Mouse (Mus musculus) kidney, adult 11 months (tissue): ENCODE measurements around the gene Abl2.
"Not testable (repeated sequence)": the region's sequence is repeated elsewhere in the genome, so short reads cannot be mapped to it uniquely, and the experiment has no call there.

Experiments used
- DNase-seq: peaks from one replicate; pipeline ENCODE4 v3.0.0; 2022

The Abl2 gene

DNA sequence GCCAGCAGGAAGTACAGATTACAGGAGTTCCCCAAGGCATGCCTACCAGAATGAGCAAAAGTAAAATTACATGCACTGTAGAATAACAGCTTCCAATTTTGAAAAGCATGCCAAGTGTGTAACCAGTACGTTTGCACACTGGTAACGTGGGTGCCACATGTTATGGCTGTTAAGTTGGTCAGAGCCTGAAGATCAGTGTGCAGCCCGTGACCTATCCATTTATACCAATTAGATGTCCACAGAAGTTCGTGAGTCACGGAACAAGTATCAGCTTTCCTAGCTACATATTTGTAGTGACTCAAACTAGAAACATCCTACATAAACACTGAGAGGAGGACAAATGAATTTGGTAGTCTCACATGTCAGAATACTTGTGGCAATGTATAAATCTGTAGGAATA lies 80.9 kb downstream of the Abl2 start:
- no peak for DNase-seq

DNA sequence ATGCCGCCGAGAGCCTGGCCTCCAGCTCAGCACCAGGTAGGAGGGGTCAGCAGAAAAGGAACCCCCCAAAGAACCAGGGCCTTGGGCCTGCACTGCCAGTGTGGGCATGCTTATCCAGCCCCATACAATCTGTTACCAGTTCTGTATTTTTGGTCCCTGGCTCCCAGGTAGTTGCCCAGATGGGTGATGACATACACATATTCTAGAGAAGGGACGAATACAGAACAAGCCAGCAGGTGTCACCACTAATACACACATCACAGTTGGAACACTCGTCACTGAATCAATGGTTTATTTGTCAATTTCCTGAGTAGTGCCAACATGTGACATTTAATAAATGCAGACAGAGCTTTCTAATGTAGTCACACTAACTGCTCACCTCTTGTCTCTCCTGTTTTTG lies 82.0 kb downstream of the Abl2 start:
- no peak for DNase-seq

DNA sequence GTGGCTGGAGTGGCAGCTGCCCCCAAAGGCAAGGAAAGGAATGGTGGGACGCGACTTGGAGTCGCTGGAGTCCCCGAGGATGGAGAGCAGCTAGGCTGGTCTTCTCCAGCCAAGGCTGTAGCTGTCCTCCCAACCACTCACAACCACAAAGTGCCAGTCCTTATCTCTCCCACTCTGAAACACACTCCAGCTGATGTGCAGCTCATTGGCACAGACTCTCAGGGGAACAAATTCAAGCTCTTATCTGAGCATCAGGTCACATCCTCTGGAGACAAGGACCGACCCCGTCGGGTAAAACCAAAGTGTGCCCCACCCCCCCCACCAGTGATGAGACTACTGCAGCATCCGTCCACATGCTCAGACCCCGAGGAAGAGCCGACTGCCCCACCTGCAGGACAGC lies 83.2 kb downstream of the Abl2 start:
- DNase-seq, result no peak

DNA sequence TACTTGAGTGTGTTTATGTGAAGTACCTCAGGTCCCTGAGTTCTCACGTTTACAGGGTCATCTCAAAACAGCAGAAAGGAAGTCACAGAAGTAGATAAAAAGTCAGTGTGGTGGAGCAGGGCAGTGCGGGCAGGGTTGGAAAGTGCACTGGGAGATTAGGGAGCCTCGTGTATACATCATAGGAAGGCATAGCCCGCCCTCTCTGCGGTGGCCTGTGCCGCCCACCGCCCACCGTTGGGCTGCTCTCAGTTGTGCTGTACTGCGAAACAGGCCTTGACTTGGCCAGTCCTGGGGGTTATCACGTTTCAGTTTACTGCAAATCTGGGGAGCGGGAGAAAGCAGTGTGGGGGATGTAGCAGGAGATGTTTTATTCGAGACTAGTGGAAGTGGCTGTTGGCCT lies 84.2 kb downstream of the Abl2 start:
- no peak for DNase-seq

DNA sequence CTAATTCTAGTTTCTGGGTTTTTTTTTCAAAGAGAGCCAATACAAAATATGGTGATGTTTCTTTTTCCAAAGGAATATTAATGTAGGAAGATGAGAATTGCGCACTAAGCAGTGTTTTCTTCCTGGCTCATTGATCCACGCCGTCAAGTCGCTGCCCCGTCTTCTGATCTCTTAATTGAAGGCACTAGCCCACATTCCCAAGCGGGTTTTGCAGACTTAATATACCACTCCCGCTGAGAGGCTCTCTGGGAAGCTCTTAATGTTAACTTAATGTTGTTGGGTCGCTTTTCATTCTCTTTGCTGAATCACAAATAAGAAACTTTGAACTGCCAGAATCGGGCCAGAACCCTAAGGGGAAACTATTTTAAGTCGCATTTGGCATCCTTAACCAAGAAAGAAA lies 85.5 kb downstream of the Abl2 start:
- DNase-seq, result no peak

DNA sequence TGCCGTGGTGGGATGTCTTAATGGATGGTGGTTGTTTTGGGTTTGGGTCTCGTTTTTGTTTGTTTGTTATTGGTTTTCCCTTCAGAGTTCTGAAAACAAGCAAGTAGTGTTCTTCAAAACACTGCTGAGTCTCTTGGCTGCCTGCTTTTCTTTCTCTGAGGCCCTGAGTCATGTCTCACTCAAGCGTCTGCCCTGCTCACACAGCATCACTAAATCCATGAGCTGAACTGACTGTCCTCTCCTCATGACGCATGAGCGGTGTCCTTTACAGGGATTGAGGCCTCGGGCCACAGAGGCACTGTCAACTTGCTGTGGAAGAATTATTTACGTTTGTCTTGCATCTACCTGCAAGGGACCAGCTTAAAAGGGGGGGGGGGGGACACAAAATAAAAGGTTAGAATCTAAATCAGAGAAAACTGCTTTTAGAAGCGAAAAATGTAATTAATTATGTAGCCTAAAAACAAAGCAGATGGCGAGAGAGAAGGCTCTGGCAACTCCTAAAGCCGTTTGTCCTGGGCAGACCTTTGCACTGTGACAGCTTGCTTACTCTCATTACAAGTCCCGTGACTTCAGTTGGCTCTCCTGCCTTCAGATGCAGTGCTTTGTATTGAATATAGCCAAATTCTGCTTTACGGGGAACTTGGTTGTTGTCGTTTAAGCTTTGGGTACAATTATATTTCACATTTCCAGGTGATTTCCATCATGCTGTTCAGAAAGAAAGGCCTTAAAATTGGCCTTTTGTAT lies 86.4 kb downstream of the Abl2 start:
- DNase-seq, result no peak

DNA sequence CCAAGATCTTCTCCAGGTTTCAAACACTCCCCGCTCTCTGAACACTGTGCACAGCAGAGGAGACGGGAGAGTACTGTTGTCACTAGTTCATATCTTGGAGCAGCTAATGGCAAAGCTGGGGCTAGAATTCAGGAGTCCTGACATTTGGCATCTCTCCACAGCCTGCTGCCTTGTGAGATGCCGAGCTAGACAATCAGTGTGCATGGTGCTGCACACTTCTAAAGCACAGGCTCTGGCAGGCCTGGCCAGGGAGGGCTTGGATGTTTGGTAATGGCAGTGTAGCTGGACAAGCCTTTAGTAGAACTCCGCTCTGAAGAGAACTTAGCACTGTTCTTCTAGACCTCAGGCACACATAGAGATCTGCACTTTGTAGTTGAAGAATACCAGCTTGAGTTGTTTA lies 87.4 kb downstream of the Abl2 start:
- no peak for DNase-seq

DNA sequence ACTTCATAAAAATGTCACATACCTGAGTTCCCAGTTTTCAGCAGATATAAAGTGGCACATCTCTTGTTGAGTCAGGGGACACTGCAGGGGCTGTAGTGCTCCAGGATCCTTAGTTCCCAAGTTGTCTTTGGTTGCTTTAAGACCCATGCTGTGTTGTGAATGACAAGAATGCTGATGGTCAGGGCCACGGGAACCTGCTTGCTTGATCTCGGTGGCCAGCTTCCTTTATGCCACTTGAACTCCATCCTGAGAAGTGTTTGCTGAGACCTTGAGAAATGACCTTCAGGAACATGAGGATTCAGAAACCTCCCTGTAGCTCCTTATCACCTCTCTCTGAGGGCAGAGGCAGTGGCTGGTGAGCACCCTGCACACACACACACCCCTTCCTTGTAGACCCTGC lies 90.1 kb downstream of the Abl2 start:
- no peak for DNase-seq

DNA sequence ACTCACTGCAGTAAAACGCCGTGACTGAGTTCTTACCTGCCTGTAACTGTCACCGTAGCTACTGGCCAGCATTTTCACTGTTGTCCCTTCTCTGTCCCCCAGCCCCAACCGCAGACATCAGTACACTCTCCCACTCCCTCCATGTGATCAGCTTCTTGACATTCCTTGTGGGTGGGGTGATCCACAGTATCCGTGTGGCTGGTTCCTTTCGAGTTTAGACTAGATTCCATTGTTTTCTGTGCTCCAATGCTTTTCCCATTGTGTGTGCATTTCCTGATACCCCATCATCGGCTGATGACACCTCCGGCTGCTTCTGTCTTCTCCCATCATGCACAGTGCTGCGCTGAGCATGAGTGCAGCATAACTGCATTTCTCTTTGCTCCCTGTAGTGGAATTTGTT lies 92.0 kb downstream of the Abl2 start:
- no peak for DNase-seq

DNA sequence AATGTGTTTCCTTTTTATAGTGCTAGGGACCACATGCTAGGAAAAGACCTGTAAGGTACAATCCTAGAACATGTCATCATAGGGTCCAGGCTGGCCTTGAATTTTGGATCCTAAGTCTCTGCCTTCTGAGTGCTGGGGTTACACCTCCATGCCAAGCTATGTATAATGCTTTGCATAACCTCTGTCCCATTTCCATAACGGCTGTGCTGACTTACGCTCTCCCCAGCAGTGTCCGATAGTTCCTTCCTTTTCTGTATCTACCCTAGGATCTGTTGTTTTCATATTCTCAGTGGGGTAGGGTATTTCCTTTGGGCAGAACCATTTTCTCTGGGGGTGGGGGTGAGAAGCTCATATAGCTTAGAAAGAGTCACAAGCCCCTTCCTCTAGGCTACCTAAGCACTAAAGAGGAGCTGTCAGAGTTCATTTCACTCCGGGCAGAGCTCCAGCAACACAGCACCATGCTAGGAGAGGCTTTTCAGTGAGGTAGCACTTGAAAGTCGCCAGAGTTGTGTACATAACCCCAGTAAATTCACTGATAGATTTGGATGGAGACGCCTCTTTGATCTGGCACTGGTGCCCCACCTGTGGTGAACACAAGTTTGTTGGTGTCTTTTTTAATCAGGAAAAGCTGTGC lies 93.7 kb downstream of the Abl2 start:
- DNase-seq, result no peak

DNA sequence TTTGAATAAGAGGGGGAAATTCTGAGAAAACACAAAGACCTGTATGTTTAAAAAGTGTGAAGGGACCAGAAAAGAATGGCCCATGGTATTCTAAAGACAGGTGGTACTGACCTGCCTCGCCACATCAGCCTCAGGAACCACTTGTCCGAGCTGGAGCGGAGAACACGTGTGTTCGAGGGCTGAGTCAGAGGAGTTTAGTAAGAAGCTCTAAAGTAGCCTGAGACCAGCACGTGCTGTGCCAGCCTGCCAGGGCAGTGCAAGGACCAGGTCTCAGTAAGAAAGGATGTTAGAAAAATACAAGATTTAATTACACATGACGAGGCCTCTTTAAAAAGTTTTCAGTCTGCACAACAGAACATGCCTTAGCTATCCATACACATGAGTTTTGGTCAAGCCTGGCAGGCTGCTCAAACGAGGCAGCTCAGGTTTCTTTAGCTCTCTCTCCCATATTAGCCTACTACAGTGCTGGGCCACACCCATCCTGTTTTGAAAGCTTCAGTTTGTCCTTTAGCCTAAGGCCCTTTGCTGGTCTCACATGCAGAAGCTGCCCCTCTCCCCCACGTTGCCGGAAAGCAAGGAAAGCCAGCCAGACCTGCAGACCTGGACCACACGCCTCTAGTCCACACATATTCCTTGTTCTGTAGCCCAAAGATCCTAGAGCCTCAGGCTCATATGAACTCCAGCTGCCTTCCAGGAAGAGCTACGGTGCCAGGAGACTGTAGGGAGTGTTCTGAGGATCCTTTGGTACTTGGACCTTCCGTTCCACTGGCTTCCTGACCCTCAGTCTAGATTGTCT lies 96.3 kb downstream of the Abl2 start:
- no peak for DNase-seq

DNA sequence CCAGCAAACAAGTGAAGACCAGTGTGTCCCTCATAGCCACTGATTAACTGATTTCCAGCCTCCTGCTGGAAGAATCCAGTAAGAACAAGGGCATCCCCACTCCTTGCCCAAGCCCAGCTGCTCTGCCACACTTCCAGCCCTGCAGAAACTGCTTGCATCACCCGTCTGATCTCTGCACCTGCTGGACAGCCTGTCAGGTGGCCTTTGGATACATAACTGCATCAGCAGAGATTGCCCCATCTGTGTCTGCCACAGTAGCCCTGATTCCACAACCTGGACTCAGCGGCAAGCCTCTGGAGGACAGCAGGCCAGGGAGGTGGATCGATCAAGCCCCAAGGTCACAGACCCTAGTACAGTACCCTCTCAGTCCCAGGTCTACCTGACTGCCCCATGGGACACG lies 98.9 kb downstream of the Abl2 start:
- no peak for DNase-seq

DNA sequence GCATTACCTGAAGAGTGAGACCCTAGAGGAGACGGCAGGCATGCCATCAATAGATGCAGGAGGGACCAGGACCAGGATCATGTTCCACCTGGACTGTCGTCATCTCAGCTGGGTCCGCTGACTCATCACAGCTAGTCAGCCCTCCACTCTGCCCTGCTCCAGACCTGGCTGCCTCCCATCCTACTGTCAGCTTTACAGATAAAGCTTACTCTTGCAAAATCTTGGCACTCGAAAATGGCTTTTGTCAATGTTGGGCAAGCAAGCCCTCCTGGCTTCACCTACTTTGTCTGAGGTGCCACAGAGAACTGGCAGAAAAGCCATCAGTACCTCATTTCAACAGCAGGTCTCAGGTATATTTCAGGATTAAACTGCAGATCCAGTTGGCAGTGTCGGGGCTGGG lies 100.1 kb downstream of the Abl2 start:
- DNase-seq, result no peak

DNA sequence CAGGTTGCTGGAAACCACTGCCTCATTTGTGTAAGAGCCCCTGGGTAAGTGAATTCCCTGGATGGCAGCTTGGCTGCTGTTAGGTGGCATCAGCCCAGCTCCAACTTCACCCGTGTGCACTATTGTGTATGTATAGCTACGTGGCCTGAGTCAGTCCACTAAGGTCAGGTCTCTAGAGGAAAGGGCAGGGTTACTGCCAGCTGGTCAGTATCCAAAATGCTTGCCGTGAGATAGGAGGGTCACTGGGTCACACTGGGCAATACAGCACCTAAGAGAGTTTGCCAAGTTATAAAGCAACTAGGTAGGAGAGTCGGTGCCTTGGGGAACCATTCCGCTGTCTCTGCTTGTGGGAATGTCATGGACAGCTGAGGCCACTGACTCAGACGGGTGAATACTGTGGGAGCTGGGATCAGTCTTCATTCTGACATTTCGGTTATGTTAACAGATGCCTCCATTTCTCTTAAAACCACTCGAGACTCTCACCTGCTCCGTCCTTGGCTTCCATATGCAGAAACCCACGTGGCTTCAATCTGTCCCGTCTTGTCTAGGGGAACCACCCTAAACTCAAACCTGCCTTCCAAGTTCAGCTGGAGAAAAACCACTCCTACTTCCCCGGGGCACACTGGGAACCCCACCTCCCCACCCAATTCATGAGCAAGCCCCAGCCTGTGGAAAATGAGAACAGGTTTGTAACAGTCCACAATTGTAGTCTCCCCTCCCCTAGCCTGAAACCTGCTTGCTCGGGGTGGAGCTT lies 101.5 kb downstream of the Abl2 start:
- DNase-seq, result no peak

DNA sequence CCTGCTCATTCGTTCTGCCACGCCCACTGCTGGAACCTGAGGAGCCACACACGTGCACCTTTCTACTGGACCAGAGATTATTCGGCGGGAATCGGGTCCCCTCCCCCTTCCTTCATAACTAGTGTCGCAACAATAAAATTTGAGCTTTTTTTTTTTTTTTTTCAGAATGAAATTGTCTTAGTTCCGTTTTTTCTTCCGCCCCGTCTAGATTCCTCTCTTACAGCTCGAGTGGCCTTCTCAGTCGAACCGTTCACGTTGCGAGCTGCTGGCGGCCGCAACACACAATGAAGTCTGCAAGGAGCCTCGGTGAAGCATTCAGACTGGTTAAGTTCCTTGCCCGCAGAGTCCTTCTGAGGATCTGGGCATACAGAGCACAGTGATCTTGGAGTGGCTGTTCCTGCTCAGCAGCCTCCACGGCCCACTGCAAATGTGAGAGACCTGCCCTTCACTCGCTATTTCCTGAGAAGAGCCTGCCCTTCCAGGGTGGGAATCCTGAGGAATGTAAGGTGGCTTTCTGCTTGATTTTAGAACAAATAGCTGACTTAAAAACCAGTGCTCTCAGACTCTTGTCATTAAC lies 102.2 kb downstream of the Abl2 start:
- not testable (repeated sequence) for DNase-seq

DNA sequence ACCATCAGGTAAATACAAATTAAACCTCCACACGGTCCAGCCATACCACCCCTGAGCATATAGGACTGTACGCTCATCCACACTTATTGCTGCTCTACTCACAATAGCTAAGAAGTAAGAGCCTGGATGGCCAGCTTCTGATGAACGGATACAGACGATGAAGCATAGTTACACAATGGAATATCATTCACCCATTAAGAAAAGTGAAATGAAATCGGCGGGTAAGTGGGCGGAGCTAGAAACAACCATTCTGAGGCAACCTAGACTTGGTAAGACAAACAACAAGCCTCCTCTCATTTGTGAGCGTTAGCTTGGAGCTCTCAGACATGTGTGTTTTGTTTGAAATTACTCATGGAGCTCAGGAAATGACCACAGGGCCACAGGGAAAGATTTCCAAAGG lies 107.2 kb downstream of the Abl2 start:
- no peak for DNase-seq

DNA sequence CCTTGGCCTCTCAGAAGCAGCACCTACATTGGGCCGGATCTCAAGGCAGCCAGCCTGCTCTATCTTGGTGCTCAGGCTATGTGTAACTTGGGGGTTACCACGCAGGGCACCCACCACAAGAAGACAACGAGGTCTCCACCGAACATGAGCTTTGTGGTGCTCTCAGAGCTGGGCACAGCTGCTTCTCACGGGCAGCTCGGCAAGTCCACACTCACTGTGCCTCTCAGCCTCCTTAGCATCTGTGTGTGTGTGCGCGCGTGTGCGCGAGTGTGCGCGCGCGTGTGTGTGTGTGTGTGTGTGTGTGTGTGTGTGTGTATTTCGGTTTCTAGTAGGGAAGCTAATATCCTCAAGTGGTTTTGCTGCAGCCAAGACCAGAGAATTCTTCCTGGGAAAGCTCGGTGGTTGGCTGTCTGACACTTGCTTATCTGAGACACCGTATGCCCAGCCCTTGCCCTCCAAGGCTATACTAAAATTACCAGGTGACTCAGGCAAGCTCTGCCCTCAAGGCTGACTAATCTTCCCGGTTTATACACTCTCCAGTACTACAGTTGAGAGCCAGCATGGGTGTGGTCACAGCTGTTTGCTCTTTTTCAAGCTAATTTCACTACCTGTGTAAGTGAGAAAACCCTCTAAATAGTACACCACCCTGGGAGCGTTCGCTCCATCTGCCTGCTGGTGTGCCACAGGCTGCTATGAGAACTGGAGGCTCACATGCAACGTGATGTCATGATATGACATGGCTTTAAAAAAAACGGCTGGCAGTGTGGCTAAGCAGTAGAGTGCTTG lies 108.7 kb downstream of the Abl2 start:
- DNase-seq, result no peak

DNA sequence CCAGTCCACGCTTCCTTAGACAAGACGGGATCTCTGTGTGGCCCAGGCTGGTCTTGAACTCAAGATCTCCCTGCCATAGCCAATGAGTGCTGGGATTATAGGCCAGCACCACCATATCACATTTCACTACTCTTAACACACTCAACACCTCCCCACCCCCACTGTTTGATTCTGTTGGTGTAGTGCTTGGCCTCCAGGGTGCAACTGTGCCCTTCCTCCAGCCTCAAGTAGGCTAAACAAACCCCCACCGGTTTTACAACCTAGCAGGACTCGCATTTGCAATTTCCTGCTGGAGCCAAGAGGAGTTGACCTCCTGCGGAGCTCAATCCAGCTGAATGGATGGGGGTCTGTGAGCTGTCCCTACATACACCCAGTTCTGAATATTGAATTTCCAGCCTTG lies 110.0 kb downstream of the Abl2 start:
- peak; percentile 35 for DNase-seq

DNA sequence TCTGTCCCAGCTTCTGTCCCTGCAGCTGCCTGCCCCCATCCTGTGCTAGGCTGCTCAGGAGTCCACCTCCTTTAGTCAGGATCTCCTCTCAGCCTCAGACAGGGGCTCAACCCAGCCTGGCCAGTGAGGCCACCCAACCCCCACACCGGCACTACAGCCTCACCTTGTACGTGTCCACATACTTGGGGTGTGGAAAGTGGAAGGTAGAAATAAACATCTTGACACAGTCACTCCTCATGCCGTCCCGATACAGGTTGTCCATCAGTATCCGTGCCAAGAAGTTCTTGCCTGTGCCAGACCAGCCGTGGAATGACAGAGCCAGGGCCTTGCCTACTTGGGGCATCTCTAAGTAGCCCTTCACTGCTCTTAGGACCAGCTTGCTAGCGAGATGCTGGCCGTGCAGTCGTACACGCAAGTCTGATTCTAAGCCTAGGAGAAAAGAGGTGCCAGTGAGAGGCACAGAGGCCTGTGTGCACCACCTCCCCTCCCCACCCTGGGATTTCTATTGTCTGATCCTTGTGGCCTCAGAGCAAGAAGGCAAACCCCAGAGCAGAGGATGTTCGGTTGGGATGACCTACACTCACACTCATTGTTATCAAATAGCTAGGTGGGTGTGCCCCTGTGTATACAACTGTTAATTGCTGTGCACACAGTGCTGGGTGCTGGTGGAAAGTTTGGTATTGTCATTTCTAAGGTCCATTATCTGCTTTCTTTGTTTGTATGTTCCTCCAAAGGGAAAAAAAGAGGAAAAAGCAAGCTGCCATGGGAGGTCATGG lies 110.8 kb downstream of the Abl2 start:
- DNase-seq, result no peak

DNA sequence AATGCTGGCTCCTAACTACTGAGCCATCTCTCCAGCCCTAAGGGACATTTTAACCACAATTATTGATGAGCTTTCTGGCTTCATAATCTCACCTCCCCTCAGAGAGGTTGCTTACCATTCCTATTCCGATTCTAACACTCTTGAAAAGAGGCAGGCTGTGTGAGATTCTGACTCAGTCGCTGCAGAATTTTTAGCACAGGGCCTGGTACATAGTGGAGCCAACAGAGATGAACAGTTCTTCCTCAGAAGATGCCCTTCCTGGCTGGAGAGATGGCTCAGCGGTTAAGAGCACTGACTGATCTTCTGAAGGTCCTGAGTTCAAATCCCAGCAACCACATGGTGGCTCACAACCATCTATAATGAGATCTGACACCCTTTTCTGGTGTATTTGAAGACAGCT lies 113.3 kb downstream of the Abl2 start:
- DNase-seq, result no peak

DNA sequence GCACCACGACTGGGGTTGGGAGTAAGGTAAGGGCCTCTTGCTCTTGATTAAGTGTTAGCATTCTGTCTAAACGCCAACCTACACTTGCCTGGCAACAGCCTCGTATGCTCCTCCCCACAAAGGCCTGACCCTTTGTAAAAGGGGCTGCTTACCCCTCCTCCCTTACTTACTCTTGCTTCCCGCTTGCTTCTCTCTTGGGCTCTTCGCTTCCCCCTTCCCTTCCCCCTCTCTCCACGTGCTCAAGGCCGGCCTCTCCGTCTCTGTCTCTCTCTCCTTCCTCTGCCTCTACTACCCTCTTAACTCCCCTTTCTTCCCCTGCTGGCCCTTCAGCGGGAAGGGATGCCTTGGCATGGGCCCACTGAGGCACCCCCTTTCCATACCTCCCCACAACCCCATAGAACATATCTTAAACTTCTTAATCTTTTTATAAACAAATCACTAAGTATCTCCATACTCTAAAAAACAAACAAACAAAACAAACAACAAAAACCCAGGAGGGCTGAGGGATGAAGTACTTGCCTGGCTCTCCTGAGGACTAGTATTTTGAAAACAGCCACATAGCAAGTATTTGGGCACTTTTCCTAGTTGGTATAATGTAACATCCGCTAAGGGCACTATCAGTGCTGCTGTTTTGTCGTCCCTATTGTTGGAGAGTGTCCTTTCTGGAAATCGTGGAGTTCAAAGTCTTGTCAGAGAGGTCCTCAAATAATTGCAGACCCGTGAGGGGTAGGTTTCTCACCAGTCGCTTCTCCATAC lies 114.3 kb downstream of the Abl2 start:
- DNase-seq, result no peak
